Mouse (Mus musculus): Measurements from ENCODE around the gene Fam83e.

- TF ChIP-seq MAX (IDR thresholded peaks at IDR 0.05) (no peak), CTCF (IDR thresholded peaks at IDR 0.05; ENCODE audit: control insufficient read depth, insufficient read depth, insufficient read length) (no peak), FOSL1 (IDR thresholded peaks at IDR 0.05; ENCODE audit: insufficient read depth, low read length, poor library complexity, severe bottlenecking) (no peak), USF1 (IDR thresholded peaks at IDR 0.05; ENCODE audit: low read depth) (no peak)
These were observed 15.6 kb upstream of the Fam83e start for GRCm38 (mm10) chr7:45705443-45705864.
